ENCODE assay signal across 8 mouse cellular contexts in the genomic region with DNA sequence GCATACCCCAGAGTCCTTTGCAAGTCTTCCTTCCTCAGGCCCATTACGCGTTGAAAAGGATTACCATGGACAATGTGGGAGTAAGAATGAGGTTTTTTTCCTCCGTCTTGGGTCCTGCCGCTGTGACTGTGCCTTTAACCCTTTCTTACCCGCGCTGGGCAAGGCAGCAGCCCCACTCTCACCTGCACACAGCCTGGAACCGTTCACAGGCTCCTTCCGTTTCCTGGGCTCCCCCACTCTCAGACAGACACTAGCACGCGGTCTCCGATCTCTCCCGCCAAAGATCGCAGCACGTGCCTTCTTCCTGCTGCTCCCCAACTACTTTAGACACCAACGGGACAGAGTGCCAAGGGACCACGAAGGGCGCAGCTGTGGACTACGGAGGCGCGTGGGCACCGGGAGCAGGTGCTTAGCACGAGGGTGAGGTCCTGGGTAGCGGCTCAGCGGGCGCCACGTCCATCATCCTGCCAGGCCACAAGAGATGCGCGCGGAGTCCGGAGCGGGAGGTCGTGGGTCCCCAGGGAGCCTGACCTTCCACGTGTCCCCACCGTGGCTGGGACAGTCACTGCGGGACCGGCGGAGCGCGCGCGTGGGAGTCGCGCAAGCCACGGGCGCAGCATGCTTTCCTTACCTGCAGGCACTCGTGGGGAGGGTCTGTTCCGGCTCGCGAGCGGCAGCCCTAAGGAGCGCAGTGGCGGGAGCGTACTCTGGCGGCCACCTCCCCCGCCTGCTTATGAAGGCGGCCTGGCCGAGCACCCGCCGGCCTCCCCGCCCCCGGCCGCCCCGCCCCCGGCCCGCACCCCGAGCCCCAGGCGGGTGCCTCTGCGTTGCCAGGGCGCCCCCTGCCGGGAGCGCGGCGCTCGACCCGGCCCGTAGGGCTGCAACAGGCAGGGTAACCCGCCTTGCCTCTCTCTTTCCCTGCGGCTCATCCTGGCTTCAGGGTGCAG. TPM values are rescaled to one million over a fixed set of nuclear protein-coding genes. Genes with fewer than 3 reads are reported as not detected.
DNase-seq lines count a peak whose midpoint lies in the region; ATAC-seq and TF ChIP-seq lines count a peak whose summit lies in the region.

A gene (minus strand): TSS at position 774 of the 947 bp plus-strand sequence.

- H3K27me3 ChIP-seq in cerebellum, adult 2 months (ENCODE audit: control insufficient read depth, insufficient read depth, low read length): no peaks in the 10 kb centered on the region
- H3K27me3 ChIP-seq in hindbrain, embryonic 12.5 days: peaks cover 35% of the 10 kb centered on the region

- peak within 1 kb of the TSS; percentile 91 for H3K4me2 ChIP-seq in hindbrain, embryonic 12.5 days (replicated peaks)

- intact Hi-C loops in left cerebral cortex, postnatal 14 days (cut with DNase I): loop anchor here (1.0 kb wide), 1 partner anchor 66 kb away; no protein-coding TSS in a partner anchor

- no peaks in the 10 kb centered on the region for H3K9me3 ChIP-seq in hindbrain, embryonic 12.5 days (replicated peaks)

- peak; percentile 74 for ATAC-seq in hindbrain, embryonic 12.5 days (ENCODE audit: low FRiP score)
- ATAC-seq in megakaryocyte-erythroid progenitor cell, adult 5-6 weeks (replicated peaks; ENCODE audit: low FRiP score, low TSS enrichment, poor library complexity, severe bottlenecking): no peak

- no peak for TF ChIP-seq POLR2A in cerebellum, adult 2 months (IDR thresholded peaks at IDR 0.05; ENCODE audit: borderline replicate concordance, insufficient read depth, low read length)

- 0 out of 2 replicates have a peak, but pooled peaks cover 4% of the 10 kb centered on the region for H3K4me1 ChIP-seq in cerebellum, adult 2 months (ENCODE audit: control insufficient read depth, insufficient read depth, low read length)
- peaks cover 36% of the 10 kb centered on the region for H3K4me1 ChIP-seq in hindbrain, embryonic 12.5 days

- H3K4me3 ChIP-seq in cerebellum, adult 2 months (replicated peaks; ENCODE audit: insufficient read depth, low read depth, low read length): peak within 1 kb of the TSS; percentile 24
- H3K4me3 ChIP-seq in hindbrain, embryonic 12.5 days: peak within 1 kb of the TSS; percentile 41

- 2% methylated on average over 76 of the region's 78 CpGs for WGBS in cerebellum, adult 2 months
- under 1% methylated on average over 77 of the region's 78 CpGs for WGBS in hindbrain, embryonic 12.5 days

- no peak within 1 kb of the TSS for H3K27ac ChIP-seq in cerebellum, adult 2 months (ENCODE audit: insufficient read depth, low read length)
- no peak within 1 kb of the TSS for H3K27ac ChIP-seq in hindbrain, embryonic 12.5 days

- H3K36me3 ChIP-seq in hindbrain, embryonic 12.5 days: no peaks in the 10 kb centered on the region

- DNase-seq in T-cell, adult 2 months (ENCODE audit: low spot score): peak; percentile 54
- DNase-seq in cerebellum, adult 2 months: peak; percentile 55 to 68
- DNase-seq in frontal cortex, postnatal 36 days (ENCODE audit: low spot score in 2 of 2): peak; percentile 43 to 45
- peak; percentile 61 to 63 for DNase-seq in left cerebral cortex, postnatal 14 days (ENCODE audit: low spot score in 2 of 2)
- DNase-seq in mesoderm, embryonic 11.5 days (ENCODE audit: low read depth, low spot score): peak; percentile 78
- peak; percentile 58 to 79 for DNase-seq in spleen, adult 18-20 months

- H3K9ac ChIP-seq in hindbrain, embryonic 12.5 days: peak within 1 kb of the TSS; percentile 53; the same call in 1 of the 2 replicates

- peak; percentile 61 for TF ChIP-seq CTCF in cerebellum, adult 2 months (IDR thresholded peaks at IDR 0.05; ENCODE audit: borderline replicate concordance, insufficient read depth, low read depth, low read length)

RNA-seq across cellular contexts. Expression of the gene that starts here (rescaled TPM):
- 9.9 and 10.6 TPM in 2 replicates for polyA plus RNA-seq in cerebellum, adult 2 months (2012; rRNA removed)
- polyA plus RNA-seq in hindbrain, embryonic 12.5 days (2016; fragmentation: Nextera tagmentation; extraction: Ambion mirVana): 13.6 and 15.9 TPM in 2 replicates
- 1 to 10 TPM; 8.0 to 8.8 TPM for total RNA-seq in left cerebral cortex, postnatal 14 days (2021)
- total RNA-seq in megakaryocyte-erythroid progenitor cell, adult 5-6 weeks (2014; fragmentation: Nextera tagmentation): not detected in 2 replicates
- not detected in 2 replicates for total RNA-seq in megakaryocyte-erythroid progenitor cell, adult 5-6 weeks (2017)

Comparison
In these comparisons a context has a peak if more than half of its experiments do, and no peak if none do; other contexts are left out.
1. RNA of the gene that starts here (total RNA-seq): 8.0 to 8.8 TPM in left cerebral cortex, postnatal 14 days; not detected in megakaryocyte-erythroid progenitor cell, adult 5-6 weeks; every median in the first group is over 4 times any median in the second.
2. Peak in every context shown above with its lines, with median percentiles within 50 percentile points of each other: DNase-seq.